Mouse (Mus musculus): Measurements from ENCODE around the gene Mrpl22. TPM values are rescaled to one million over a fixed set of nuclear protein-coding genes. Genes with fewer than 3 reads are reported as not detected.
"Not testable (repeated sequence)": the region's sequence is repeated elsewhere in the genome, so short reads cannot be mapped to it uniquely, and the experiment has no call there.

The Mrpl22 gene
- polyA plus RNA-seq, 1 experiment from 2014 or later = 144 TPM

DNA sequence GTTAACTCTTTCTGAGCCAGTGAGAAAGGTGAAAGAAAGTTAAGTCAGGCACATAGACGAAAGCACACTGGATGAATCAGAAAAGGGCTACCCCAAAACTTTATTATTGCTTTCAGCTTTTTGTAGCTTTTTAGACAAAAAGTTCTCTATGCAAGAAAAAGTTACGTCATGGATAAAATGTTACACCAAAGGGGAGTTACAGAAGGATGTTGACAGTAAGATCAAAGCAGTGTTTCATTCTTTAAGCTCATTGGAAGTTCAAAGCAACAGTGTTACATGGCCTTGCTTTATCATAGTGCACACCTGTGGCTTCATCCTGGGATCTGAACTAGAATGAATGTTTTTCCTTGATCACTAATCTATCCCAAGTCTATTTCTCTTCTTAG is 40.2 kb downstream of the Mrpl22 start:
- WGBS = 7% methylated on average over 2 of the region's 2 CpGs
- no peaks in the 10 kb centered on the region for H3K36me3 ChIP-seq (ENCODE audit: control insufficient read depth, insufficient read depth, low read length)
- no peak overlapping the region for H3K4me3 ChIP-seq (ENCODE audit: low read depth, low read length)
- ATAC-seq (ENCODE audit: insufficient number of reproducible peaks, low FRiP score, low TSS enrichment, low read depth) = no peak
- no peaks in the 10 kb centered on the region for H3K27me3 ChIP-seq (ENCODE audit: control insufficient read depth, insufficient read depth, low read length)
- DNase-seq (ENCODE audit: low spot score) = no peak
- H3K4me1 ChIP-seq (ENCODE audit: control insufficient read depth, insufficient read depth, low read length) = peaks cover 8% of the 10 kb centered on the region
- H3K27ac ChIP-seq (replicated peaks; ENCODE audit: low read depth, low read length) = no peak overlapping the region
- no peak overlapping the region for H3K9ac ChIP-seq (ENCODE audit: low read length)
- H3K9me3 ChIP-seq (ENCODE audit: control insufficient read depth, low read length) = no peaks in the 10 kb centered on the region
- no peak overlapping the region for H3K4me2 ChIP-seq (ENCODE audit: low read depth, severe bottlenecking)

DNA sequence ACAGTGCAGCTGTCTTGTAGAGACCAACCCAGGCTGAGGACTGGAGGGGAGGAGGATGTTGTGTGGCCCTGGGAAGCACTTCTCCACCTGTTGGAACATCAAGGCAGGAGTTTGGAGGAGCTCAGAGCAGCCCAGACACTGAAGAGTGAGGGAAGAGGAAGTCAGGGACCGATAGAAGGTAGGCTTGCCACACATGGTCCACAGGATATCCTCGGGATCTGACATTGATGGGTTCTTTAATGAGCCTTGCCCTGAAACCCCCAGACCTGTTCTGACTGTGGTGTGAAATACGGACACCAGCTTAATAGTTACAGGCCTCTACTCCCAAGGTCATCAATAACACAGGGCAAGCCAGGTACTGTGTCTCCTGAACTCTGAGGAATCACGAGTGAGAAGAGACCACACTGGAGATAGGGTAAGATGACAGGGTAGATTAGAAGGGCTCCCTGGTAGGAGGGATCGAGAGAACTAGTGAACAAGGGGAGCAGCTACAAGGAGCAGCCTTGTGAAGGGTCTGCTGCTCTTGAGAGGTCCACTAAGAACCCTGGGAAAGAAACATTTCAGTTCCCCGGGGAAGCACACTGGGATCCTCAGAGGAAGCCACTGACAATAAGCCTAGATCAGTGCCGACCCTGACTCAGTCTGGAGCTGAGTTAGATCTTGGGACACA is 42.3 kb downstream of the Mrpl22 start:
- DNase-seq (ENCODE audit: low spot score) (no peak), ATAC-seq (ENCODE audit: insufficient number of reproducible peaks, low FRiP score, low TSS enrichment, low read depth) (no peak)
- Histone ChIP-seq H3K4me3 (ENCODE audit: low read depth, low read length) (no peak overlapping the region), H3K27me3 (ENCODE audit: control insufficient read depth, insufficient read depth, low read length) (no peaks in the 10 kb centered on the region), H3K4me1 (ENCODE audit: control insufficient read depth, insufficient read depth, low read length) (peaks cover 8% of the 10 kb centered on the region), H3K9ac (ENCODE audit: low read length) (no peak overlapping the region), H3K36me3 (ENCODE audit: control insufficient read depth, insufficient read depth, low read length) (no peaks in the 10 kb centered on the region), H3K27ac (replicated peaks; ENCODE audit: low read depth, low read length) (no peak overlapping the region), H3K9me3 (ENCODE audit: control insufficient read depth, low read length) (no peaks in the 10 kb centered on the region), H3K4me2 (ENCODE audit: low read depth, severe bottlenecking) (no peak overlapping the region)
- WGBS = 73% methylated on average over 7 of the region's 7 CpGs

DNA sequence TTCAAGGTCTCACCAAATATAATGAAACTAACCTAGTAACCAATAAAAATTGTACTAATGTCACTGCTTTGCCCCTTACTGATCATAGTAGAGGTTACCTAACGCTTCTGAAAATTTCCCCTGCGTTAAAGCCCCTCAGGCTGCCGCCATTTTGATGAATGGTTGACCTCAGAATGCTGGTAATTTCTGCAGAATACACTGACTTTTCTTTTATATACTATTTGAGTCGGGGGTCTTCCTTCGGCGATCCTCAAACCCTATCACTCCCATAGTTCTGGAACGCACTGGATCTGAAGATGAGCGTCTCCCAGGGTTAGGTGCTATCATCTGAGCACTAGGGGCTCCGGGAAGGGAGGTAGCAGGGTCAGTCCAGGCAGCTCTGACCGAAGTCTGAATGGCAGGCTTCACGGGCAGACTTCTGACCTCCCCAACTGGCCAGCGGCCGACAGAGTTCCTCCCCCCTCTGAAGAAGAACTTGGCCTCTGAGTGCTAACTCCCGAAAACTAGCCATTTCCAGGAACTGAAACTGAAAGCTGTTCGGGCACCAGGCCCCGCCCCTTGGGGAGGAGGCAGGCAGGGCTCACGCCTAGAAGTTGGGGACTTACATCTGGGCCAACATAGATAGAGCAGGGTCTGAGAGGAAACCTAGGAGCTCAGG is 43.1 kb downstream of the Mrpl22 start:
- Histone ChIP-seq H3K27ac (replicated peaks; ENCODE audit: low read depth, low read length) (no peak overlapping the region), H3K4me1 (ENCODE audit: control insufficient read depth, insufficient read depth, low read length) (peaks cover 8% of the 10 kb centered on the region), H3K4me2 (ENCODE audit: low read depth, severe bottlenecking) (peak overlapping the region; percentile 46), H3K4me3 (ENCODE audit: low read depth, low read length) (peak overlapping the region; percentile 24), H3K9me3 (ENCODE audit: control insufficient read depth, low read length) (no peaks in the 10 kb centered on the region), H3K36me3 (ENCODE audit: control insufficient read depth, insufficient read depth, low read length) (no peaks in the 10 kb centered on the region), H3K27me3 (ENCODE audit: control insufficient read depth, insufficient read depth, low read length) (no peaks in the 10 kb centered on the region), H3K9ac (ENCODE audit: low read length) (no peak overlapping the region)
- WGBS = 35% methylated on average over 16 of the region's 17 CpGs
- ATAC-seq (ENCODE audit: insufficient number of reproducible peaks, low FRiP score, low TSS enrichment, low read depth) = peak; percentile 44; the same call in 1 of the 2 replicates
- DNase-seq (ENCODE audit: low spot score) = peak; percentile 56

DNA sequence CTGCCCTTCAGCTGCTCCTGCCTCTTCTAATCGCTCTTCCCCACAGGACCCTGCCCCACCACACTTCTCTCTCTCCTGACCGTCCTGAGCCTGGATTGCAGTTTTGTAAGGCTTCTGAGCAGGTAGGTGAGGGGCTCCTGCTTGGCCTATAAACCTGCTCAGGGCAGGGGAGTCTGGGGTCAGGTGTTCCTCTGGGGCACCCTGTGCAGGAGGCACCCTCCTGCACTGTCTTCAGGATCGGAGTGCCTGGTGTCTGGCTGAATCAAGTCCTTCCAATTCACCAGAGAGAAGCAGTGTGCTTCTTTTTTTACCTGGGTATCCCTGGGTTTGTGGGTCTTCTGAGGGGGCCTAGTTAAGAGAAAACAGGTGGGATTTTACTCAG is 43.6 kb downstream of the Mrpl22 start:
- not testable (repeated sequence) for H3K9ac ChIP-seq (ENCODE audit: low read length); H3K4me2 ChIP-seq (ENCODE audit: low read depth, severe bottlenecking); H3K4me3 ChIP-seq (ENCODE audit: low read depth, low read length); H3K27me3 ChIP-seq (ENCODE audit: control insufficient read depth, insufficient read depth, low read length); H3K9me3 ChIP-seq (ENCODE audit: control insufficient read depth, low read length); DNase-seq (ENCODE audit: low spot score); H3K4me1 ChIP-seq (ENCODE audit: control insufficient read depth, insufficient read depth, low read length); ATAC-seq (ENCODE audit: insufficient number of reproducible peaks, low FRiP score, low TSS enrichment, low read depth); H3K36me3 ChIP-seq (ENCODE audit: control insufficient read depth, insufficient read depth, low read length); H3K27ac ChIP-seq (replicated peaks; ENCODE audit: low read depth, low read length)
- 22% methylated on average over 2 of the region's 3 CpGs for WGBS

DNA sequence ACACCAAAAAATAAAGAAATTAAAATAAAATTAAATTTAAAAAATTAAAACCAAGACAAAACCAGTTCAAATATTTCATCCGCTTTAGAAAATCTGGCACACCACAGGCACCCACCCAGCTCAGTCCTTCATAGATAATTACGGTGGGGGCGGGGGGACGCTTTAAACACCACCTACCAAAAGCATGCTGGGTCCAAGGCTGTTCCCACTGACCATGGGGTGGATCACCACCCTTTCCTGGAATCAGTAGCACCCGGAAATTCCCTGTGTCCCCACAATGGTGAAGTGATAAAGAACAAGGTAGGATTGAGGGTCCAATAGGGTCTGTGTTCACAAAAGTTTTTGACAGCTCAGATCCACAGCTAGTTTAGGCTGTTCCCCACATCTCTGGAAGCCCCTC is 44.4 kb downstream of the Mrpl22 start:
- no peak overlapping the region for H3K4me2 ChIP-seq (ENCODE audit: low read depth, severe bottlenecking)
- no peak overlapping the region for H3K9ac ChIP-seq (ENCODE audit: low read length)
- H3K36me3 ChIP-seq (ENCODE audit: control insufficient read depth, insufficient read depth, low read length) = no peaks in the 10 kb centered on the region
- H3K4me1 ChIP-seq (ENCODE audit: control insufficient read depth, insufficient read depth, low read length) = peaks cover 8% of the 10 kb centered on the region
- no peak overlapping the region for H3K4me3 ChIP-seq (ENCODE audit: low read depth, low read length)
- WGBS = 84% methylated on average over 5 of the region's 5 CpGs
- H3K27ac ChIP-seq (replicated peaks; ENCODE audit: low read depth, low read length) = no peak overlapping the region
- ATAC-seq (ENCODE audit: insufficient number of reproducible peaks, low FRiP score, low TSS enrichment, low read depth) = no peak
- no peaks in the 10 kb centered on the region for H3K9me3 ChIP-seq (ENCODE audit: control insufficient read depth, low read length)
- no peaks in the 10 kb centered on the region for H3K27me3 ChIP-seq (ENCODE audit: control insufficient read depth, insufficient read depth, low read length)
- DNase-seq (ENCODE audit: low spot score) = no peak

DNA sequence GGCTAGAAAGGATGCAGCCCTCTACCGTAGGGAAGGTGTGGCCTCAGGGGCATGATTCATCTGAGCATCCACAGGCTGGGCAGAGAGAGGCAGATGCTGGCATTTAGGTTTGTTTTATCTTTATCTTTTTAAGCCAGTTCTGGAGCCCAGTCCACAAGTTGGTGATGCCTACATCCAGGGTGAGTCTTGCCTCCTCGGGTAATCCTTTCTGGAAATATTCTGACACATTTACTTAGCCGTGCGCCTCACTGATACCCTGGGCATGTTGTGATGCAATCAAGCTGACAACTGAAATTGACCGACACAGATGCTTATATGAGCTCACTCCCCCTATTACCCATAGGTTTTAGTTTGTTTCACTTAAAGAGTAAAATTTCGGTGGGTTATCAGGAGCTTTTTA is 45.4 kb downstream of the Mrpl22 start:
- Histone ChIP-seq H3K27ac (replicated peaks; ENCODE audit: low read depth, low read length) (no peak overlapping the region), H3K4me3 (ENCODE audit: low read depth, low read length) (no peak overlapping the region), H3K9me3 (ENCODE audit: control insufficient read depth, low read length) (no peaks in the 10 kb centered on the region), H3K9ac (ENCODE audit: low read length) (no peak overlapping the region), H3K4me2 (ENCODE audit: low read depth, severe bottlenecking) (no peak overlapping the region), H3K4me1 (ENCODE audit: control insufficient read depth, insufficient read depth, low read length) (no peaks in the 10 kb centered on the region), H3K27me3 (ENCODE audit: control insufficient read depth, insufficient read depth, low read length) (no peaks in the 10 kb centered on the region), H3K36me3 (ENCODE audit: control insufficient read depth, insufficient read depth, low read length) (no peaks in the 10 kb centered on the region)
- 92% methylated on average over 6 of the region's 6 CpGs for WGBS
- DNase-seq (ENCODE audit: low spot score) (no peak), ATAC-seq (ENCODE audit: insufficient number of reproducible peaks, low FRiP score, low TSS enrichment, low read depth) (no peak)

DNA sequence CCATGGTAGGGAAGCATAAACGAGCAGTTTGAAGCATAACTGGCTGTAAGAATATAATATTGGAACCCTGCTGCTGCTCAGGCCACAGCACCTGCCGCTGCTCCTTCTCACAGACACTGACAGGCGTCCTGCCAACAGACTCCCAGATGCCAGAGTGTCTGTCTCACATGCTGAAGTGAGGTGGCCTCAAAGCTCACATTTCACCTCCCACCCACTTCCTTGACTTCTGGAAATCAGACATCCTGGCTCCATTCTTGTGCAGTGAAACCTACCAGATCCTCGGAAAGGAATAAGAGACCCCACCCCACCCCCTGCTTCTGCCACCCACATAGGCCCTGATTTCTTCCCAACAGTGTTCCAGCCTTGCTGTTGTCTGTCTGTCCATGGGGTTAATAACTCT is 52.3 kb downstream of the Mrpl22 start:
- Histone ChIP-seq H3K27me3 (ENCODE audit: control insufficient read depth, insufficient read depth, low read length) (no peaks in the 10 kb centered on the region), H3K36me3 (ENCODE audit: control insufficient read depth, insufficient read depth, low read length) (no peaks in the 10 kb centered on the region), H3K4me3 (ENCODE audit: low read depth, low read length) (no peak overlapping the region), H3K27ac (replicated peaks; ENCODE audit: low read depth, low read length) (no peak overlapping the region), H3K4me2 (ENCODE audit: low read depth, severe bottlenecking) (no peak overlapping the region), H3K9me3 (ENCODE audit: control insufficient read depth, low read length) (no peaks in the 10 kb centered on the region), H3K9ac (ENCODE audit: low read length) (no peak overlapping the region), H3K4me1 (ENCODE audit: control insufficient read depth, insufficient read depth, low read length) (no peaks in the 10 kb centered on the region)
- 30% methylated on average over 4 of the region's 4 CpGs for WGBS
- no peak for DNase-seq (ENCODE audit: low spot score)
- no peak for ATAC-seq (ENCODE audit: insufficient number of reproducible peaks, low FRiP score, low TSS enrichment, low read depth)

DNA sequence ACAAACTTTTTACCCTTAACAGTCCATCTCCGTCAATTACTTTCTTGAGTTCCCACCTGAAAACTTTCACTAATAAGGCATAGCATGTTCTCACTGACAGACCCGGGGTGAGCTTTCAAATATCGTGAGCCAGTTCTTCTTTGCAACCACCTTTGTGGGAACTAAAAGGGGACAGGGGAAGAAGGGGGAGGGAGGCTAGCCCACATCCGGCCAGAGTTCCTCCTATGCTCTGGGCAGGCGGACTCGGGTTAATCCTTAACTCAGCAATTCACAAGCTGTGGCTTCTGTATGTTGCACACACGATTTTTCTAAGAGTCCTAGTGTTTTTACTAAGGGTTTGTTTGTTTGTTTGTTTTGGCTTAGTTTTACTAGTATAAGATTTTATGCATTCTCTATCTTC is 52.9 kb downstream of the Mrpl22 start:
- Histone ChIP-seq H3K9me3 (ENCODE audit: control insufficient read depth, low read length) (no peaks in the 10 kb centered on the region), H3K27me3 (ENCODE audit: control insufficient read depth, insufficient read depth, low read length) (no peaks in the 10 kb centered on the region), H3K27ac (replicated peaks; ENCODE audit: low read depth, low read length) (no peak overlapping the region), H3K4me3 (ENCODE audit: low read depth, low read length) (no peak overlapping the region), H3K9ac (ENCODE audit: low read length) (no peak overlapping the region), H3K4me1 (ENCODE audit: control insufficient read depth, insufficient read depth, low read length) (no peaks in the 10 kb centered on the region), H3K36me3 (ENCODE audit: control insufficient read depth, insufficient read depth, low read length) (no peaks in the 10 kb centered on the region), H3K4me2 (ENCODE audit: low read depth, severe bottlenecking) (no peak overlapping the region)
- DNase-seq (ENCODE audit: low spot score) (no peak), ATAC-seq (ENCODE audit: insufficient number of reproducible peaks, low FRiP score, low TSS enrichment, low read depth) (no peak)
- WGBS = 57% methylated on average over 7 of the region's 7 CpGs

DNA sequence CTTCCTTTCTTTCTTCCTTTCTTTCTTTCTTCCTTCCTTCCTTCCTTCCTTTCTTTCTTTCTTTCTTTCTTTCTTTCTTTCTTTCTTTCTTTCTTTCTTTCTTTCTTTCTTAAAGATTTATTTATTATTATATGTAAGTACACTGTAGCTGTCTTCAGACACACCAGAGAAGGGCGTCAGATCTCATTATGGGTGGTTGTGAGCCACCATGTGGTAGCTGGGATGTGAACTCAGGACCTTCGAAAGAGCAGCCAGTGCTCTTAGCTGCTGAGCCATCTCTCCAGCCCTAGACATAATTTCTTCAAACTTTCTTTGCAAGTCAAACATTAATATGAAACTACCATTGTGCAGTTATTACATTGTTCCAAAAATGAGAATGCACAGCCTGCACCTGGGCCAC is 53.4 kb downstream of the Mrpl22 start:
- H3K4me2 ChIP-seq (ENCODE audit: low read depth, severe bottlenecking); H3K4me1 ChIP-seq (ENCODE audit: control insufficient read depth, insufficient read depth, low read length); H3K9me3 ChIP-seq (ENCODE audit: control insufficient read depth, low read length); ATAC-seq (ENCODE audit: insufficient number of reproducible peaks, low FRiP score, low TSS enrichment, low read depth); H3K27ac ChIP-seq (replicated peaks; ENCODE audit: low read depth, low read length); H3K36me3 ChIP-seq (ENCODE audit: control insufficient read depth, insufficient read depth, low read length); H3K9ac ChIP-seq (ENCODE audit: low read length); H3K27me3 ChIP-seq (ENCODE audit: control insufficient read depth, insufficient read depth, low read length); H3K4me3 ChIP-seq (ENCODE audit: low read depth, low read length); DNase-seq (ENCODE audit: low spot score): not testable (repeated sequence)
- 82% methylated on average over 2 of the region's 2 CpGs for WGBS
